Mouse (Mus musculus) left cerebral cortex, adult 18-20 months (tissue): ENCODE results near the gene Col11a1. TPM values are rescaled to one million over a fixed set of nuclear protein-coding genes. Genes with fewer than 3 reads are reported as not detected.

Experiments used
- DNase-seq, 2 experiments: peaks; one replicate each; pipeline ENCODE4 v3.0.0; 2021 to 2022; ENCODE audit warnings: low spot score in 2 of 2, mixed read lengths in 1 of 2
- long read RNA-seq, 2 experiments: library from polyadenylated mRNA; stranded (forward); transcript quantifications; one replicate each; pipeline ENCODE4 v2.0.0; 2021
- total RNA-seq, 2 experiments: library from RNA; stranded (reverse); gene quantifications; 2 replicates each; pipeline ENCODE4 v1.2.3; 2021

Col11a1 gene
- total RNA-seq, result 1 to 10 TPM; 6.3 to 7.6 TPM
- long read RNA-seq, experiment 1, partial matches to known transcripts, result 1 of 1 reads
- long read RNA-seq, experiment 1, other reads (novel, unspliced or antisense), result 0 of 1 reads
- long read RNA-seq, experiment 2, partial matches to known transcripts, result 1 of 1 reads
- long read RNA-seq, experiment 2, other reads (novel, unspliced or antisense), result 0 of 1 reads

DNA sequence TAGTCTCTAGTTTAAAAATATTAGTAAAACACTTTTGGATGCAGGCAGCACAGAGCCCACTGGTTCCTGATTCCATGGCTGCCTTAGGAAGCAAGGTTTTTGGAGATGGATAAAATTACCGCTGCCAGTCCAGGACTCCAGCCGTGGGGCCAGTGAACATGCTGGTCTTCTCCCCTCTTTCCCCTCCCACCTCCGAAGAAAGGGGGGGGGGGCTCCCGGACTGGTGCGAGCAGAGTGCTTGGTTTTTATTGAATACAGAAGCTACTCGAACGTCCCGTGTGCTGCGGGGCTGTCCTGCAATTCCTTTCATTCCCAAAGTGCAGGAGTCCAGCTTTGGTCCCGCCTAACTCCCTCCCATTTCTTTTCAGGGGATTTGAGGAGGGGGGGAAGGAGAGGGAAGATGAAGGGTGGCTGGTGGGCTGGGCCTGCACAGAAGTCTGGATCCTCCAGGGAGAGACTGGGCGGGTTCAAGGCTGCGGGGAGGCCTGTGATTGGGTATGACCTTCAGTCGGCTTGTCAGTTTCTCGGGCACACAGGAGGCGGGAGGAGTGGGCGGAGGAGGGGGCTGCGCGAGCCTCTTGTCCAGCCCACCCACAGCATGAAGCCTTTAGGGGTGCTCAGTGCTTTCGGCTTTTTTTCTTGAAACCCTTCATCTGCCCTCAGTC lies at the start of gene Col11a1:
Col11a1 (plus strand) TSS at position 570 of the 665 bp plus-strand sequence.
- peak; percentile 34 to 57 for DNase-seq

DNA sequence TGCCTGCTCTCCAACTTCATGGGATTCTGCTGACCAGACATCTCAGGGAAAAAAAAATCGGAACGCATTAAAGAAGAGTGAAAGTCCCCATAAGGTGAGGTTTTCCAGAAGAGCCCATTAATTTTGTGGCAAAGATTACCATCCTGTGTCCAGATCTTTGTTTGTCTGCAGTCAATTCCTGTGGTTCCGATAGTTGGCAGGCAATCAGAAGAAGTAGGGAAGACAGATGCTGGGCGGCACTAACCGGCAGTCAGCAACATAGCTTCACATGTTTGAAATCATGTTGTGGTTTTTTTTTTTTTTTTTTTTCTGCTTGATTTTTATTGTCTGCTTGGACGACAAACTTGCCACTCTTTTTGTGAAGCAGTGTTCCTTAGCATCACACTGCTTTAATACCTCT lies 39.4 kb upstream of the Col11a1 start:
- no peak for DNase-seq

GRCm38 (mm10) chr3:114030886-114031285 lies 546 bp downstream of the Col11a1 start:
- DNase-seq, result no peak

DNA sequence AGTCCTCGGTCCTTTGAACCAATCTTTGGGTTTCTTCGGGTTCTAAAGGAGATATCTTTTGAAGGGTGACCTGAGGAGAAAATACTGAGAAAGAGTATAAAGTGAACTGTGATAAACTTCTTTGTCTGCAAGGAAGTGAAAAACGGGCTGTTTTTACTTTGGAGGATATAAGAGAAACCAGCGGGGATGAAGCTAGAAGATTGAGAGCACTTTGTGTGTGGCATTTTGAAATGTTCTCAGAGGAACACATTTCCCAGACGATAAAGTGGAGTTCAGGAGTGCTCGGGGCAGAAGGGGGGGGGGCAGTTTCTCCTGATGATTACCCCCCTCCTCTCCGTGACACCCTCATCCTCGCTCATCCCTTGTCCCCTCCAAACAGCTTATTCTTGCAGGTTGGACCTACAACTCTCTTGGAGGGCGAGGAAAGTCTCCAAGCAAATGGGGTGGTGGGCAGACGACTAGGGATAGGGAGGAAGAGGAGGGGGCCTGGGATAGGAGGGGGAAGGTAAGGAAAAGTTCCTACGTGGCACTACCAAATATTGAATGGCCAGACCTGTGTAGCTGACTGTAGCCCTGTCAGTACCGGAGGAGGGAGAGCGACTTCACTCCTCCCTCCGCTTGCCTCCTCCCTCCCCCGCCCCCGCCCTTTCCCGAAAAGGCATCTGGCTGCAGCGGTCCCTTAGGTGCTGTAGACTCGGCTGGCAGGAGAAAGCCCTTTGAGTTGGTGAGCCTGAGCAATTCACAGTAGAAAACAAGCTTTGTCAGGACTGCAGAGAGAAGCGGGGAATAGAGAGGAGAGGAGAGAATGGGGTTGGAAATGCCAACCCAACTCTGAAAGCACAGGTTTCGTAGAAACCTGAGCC lies 1.2 kb downstream of the Col11a1 start:
- peak; percentile 2 to 5 for DNase-seq

DNA sequence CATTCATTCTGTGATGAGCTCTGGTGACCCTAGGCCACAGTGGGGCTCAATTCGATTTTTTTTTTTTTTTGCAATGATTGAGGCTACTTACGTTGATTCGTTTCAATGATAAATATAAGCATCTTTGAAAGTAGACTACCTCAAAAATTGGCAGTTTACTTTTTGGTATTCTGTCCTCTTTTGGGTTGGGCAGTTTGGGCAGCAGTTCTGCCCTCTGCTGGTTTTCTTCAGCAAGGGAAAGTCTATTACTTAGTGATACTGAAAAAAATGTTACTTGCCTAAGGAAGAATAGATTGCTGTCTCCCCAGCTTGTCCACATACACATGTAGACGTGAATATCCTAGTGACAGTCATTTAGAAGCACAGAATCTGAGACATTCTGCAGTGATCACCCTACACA lies 2.0 kb downstream of the Col11a1 start:
- DNase-seq, result peak; percentile 4 to 22

DNA sequence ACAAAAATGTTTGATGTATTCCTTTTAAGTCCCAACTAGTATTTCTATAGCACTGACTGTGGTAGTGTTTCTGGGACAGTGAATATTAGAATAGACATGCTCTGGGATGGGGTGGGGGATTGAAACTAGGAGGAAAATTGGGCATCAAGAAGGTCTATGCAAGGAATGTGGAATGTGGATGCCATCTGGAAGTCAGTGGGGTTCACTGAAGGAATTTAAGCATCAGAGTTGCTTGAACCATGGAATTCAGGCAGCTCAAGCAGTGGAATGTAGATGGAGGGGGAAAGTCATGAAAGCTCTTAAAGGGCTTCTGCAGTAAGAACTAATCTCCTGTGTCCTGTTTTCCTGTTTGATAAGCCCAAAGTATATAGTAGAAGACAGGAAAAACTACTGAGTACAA lies 22.1 kb downstream of the Col11a1 start:
- no peak for DNase-seq

DNA sequence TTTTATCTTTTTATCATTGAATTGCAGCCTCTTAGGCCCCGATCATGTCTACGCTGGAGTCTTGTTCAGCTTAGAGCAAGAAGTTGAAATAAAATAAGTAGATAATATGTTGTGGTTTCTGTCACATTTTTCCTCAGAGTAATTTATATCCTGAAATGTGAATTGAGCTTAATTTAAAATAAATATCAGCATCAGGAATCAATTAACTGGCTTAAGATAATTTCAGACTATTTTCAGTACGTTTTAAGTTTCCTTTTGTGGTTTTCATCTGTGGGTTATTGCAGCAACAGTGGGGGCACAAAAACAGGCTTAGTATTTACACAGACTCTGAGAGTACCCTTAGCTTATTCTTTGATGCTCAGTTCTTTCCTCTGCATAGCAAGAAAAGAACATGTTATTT lies 23.2 kb downstream of the Col11a1 start:
- no peak for DNase-seq

- no peak for DNase-seq
These were observed 34.8 kb downstream of the Col11a1 start for GRCm38 (mm10) chr3:114065123-114065522.

DNA sequence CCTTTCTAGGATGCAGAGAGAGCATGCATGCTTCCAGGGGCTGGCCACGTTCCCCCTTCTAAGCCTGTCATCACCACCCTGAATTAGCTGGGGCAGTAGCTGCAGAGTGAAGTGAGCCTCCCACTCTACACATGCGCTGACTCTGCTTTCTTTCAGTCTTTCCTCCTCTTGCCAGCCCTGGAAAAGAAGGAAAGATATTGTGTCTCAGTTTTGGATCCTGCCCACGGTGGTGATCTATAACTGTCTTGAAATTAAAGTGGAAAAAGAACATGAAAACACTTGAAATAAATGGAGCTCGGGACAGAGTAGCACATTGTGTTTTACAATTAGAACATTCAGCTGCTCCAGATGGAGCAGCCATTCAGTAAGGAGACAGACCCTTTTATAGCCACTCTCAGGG lies 35.2 kb downstream of the Col11a1 start:
- DNase-seq, result peak; percentile 25 to 59

GRCm38 (mm10) chr3:114099335-114099734 lies 69.0 kb downstream of the Col11a1 start:
- no peak for DNase-seq

DNA sequence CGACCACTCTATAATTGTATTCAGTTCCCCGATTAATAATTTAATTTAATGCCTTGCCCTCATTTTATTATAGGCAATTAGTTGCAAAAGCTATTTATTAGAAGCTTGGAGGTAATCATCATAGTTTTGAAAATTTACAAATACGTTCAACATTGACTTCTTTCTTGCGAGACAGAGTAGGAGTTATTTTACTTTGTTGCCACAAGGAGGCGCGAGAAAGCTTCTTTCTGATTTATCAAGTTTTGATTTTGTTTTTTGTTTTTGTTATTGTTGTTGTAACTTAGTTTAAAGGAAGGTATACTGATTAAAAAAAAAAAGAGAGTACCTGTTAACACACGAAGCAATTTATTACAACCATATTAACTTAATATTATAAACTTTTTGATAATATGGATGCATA lies 76.8 kb downstream of the Col11a1 start:
- DNase-seq, result peak in 1 of 2 experiments; percentile 3

GRCm38 (mm10) chr3:114147140-114147539 lies 116.8 kb downstream of the Col11a1 start:
- no peak for DNase-seq

DNA sequence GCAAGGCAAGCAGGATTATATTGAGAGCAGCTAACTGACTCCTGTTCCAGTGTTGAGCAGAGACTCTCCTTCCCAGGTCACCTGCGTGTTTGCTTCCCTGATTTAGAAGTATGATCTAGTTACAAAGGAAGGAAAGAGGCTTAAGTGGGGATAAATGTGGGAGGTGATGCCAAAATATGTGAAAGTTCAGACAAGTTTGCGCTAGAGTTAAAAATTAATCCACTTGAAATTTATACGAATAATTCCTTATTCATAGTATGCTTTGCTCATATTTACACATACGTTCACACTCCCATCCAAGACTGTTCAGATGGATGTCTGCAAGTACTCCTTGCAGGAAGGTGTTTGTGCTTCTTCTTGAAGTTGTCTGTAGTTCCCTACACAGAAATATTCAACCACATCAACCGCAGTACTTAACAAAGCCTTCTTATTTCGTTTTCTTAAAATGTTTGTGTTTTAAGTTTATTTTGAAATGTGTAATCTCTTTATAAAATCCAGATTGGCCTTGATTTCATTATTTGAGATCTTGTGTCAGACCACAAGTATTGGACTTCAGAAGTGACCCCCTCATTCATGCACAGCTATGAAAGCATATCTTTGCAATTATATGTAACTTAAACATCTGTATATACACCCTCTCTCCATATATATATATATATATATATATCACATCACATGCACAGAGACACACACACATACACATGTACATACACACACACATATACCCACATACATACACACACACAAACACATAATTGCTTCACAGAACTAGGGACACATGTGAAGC lies 167.8 kb downstream of the Col11a1 start:
- no peak for DNase-seq

DNA sequence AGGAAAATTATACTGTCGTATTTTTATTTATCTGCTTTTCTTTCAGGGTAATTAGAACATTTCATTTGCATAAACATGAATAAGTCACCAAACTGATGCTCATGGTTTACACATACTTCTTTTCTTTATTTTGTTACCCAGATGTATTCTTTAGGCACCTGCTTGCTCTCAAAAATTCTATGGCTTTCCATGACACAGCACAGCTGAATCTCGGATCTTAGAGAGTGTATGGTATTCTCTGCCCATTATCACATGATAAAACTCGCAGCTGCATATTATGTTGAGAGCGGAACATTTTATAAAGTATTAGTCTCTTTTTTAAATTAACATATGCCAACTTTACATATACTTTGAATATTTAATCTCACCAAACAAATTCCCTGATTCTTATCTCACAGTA lies 181.9 kb downstream of the Col11a1 start:
- DNase-seq, result no peak

DNA sequence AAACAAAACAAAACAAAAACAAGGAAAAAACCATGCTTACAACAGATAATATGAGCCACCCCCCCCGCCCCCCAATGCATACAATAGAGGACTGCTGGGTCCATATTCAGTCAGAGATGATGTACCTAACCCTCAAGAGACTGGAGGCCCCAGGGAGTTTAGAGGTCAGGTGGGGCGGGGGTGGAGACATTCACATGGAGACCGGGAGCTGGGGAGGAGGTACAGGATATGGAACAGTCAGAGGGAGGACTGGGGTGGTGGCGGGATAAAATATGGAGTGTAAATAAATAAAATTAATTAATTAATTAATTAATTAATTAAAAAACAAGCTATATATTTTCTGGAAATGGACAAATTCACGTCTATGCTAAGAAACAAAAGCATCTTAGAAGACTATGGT lies 185.8 kb downstream of the Col11a1 start:
- no peak for DNase-seq

- DNase-seq, result no peak
These were observed 199.2 kb downstream of the Col11a1 start for GRCm38 (mm10) chr3:114229501-114229900.
